Mouse (Mus musculus) naive thymus-derived CD4-positive, alpha-beta T cell, adult 2 months (primary cell): ENCODE data around the gene Wsb1.

Source experiments
- DNase-seq: peaks from one replicate; pipeline ENCODE4 v3.0.0-alpha.2; 2011; ENCODE audit warnings: low read depth

Wsb1 gene

DNA sequence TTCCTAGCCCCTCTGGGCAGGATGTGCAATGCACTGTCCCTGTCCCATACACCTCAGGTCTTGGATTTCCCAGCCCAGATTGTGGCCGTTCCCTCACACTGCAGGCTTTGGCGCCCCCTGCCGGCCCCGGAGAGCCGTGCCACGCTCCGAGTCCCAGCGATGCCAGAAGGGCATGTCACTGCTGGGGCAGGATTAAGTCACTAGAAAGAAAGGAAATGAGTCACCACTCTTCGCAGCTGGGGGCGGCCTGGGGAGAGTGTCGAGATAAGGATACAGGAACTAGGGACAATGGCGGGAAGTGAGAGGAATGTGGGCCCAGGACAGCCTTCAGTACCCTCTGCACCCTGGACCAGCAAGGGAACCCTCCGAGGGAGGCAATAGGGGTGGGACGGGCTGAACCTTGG, 40.5 kb downstream of the Wsb1 start:
- peak; percentile 86 for DNase-seq

DNA sequence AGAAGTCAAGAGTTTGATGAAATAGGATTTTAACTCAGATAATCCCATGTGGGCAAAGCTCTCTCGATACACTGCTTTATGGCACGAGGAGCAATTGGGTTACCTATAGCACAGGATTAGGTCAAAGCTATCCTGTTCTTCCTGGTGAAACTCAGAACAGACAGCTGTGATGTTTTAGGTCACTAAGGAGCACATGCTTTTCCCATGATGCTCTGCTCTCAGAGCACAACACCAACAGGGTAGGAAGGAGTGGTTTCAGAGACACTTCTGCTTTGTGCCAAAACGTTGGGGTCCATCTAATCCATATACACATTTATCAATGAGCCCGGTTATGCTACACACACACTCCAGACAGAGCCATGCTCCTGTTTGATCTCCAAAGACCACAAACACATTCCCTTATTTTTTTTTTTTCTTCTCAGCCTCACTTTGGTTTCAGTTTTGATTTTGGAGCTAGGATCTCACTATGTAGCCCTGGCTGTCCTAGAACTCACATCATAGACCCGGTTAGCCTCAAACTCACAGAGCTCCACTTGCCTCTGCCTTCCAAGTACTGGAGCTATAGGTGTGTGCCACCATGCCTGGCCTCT, 44.5 kb downstream of the Wsb1 start:
- DNase-seq: no peak

DNA sequence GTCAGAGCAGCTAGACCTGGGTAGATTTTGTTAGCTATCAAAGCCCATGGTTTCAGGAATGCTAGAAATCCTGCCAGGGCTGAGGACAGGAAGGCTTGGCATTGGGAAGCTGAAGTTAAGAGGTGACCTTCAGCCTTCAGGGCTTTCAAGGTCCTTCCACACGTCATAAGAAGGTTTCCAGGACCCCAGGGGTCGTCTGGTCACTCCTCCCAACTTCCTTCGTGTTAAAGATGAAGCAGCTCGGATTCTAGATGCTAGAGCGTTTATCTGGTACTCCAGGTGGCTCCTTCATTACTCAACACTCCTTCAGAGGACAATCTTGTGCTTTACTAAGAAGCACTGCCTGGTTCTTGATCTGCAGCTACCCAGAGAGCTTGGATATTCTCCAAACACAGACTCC, 45.4 kb downstream of the Wsb1 start:
- no peak for DNase-seq

DNA sequence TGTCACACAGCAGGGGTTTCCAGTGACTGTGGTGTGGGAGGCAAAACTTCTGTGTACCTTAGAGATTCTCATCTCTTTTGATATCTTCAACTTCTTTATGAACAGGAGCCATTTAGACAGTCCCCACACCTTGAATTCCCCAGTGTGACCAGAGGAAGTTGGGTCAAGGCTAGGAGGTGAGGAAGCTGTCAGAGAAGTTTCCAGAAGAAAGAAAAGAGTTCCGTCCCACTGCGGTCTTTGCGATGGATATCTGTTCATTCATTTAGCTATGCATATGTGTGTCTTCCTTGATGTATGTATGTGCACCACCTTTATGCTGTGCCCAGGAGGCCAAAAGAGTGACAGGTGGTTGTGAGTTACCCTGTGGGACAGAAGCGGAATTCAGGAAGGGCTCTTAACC, 46.0 kb downstream of the Wsb1 start:
- DNase-seq: no peak

DNA sequence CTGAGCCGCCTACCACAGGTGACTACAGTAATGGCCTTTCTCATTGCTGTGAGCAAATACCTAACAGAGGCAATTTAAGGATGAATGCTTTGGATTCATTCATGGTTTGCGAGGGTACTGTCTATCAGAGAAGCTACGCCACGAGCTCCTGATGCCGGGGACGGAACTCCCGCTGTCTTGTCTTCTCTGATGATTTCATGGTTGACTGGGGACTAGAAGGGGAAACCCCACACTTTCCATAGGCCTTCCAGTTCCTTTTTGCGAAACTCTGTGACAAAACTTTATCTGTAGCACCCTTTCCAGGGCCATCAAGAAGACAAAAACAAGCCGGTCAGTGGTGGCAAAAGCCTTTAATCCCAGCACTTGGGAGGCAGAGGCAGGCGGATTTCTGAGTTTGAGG, 46.8 kb downstream of the Wsb1 start:
- no peak for DNase-seq

DNA sequence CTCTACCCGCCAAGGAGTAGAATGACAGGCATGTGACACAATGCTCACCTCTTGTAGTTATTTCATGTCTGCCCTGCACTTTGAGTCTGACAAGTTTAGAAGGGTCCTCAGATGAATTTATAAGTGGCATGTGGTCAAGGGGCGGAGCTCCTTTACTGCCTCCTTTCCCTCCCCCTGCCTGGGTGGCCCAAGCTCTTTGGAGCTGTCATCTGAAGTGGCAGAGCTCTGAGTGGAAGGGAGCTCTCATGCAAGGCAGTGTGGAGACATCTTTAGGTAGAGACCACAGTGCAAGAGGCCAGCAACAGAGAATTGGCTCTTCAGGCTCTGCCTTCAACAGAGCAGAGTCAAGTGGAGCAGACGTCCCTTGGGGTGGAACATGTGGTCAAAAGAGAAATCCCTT, 50.0 kb downstream of the Wsb1 start:
- no peak for DNase-seq

DNA sequence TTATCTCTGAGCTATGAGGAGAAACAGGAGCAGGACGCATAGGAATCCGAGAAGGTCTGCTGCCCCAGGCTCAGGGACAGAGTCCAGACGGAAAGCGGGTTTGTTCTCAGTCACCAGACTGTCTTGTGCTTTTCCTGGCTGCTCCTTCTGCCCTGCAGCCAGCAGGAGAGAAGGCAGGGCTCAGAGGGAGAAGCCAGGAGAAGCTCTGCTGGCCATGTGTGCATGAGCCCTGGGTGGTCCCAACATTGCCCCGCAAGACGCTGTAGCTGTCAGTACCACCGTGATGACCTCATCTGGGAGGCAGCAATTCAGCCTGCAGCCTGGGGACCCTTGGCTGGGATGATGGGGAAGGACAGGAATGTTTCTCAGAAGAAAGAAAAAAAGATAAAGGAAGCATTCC, 54.0 kb downstream of the Wsb1 start:
- DNase-seq: no peak

DNA sequence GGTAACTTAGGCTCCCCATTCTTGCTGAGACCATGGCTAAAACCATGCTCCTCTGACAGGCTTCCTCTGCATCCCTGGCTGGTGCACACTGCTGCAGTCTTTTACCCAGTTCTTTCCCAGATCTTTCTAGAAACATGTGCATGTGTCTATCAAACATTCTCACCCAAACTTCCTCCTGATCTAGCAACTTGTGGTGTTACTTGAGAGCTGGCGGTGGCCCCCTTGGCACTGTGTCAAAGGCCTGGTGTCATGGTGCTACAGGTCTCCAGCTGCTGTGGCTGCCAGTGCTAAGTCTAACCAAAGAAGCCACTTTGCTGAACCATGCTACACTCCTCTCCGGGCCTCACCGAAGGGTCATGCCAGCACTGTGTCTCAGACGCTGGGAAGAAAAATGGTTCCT, 55.9 kb downstream of the Wsb1 start:
- no peak for DNase-seq

DNA sequence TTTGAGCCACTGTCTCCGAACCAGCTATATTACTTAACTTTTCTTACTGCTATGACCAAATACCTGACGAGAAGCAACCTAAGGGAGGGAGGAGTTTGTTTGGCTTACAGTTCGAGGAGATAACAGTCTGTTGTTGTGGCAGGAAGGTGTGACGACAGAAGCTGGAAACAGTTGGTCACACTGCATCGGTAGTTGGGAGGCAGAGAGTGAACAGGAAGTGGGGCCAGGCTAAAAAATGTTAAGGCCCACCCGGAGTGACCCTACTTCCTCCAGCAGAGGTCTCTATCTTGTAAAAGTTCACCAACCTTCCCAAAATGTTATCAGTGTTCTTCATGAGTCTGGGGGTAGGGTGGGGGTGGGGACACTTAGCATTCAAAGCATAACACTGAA, 56.6 kb downstream of the Wsb1 start:
- DNase-seq: no peak

DNA sequence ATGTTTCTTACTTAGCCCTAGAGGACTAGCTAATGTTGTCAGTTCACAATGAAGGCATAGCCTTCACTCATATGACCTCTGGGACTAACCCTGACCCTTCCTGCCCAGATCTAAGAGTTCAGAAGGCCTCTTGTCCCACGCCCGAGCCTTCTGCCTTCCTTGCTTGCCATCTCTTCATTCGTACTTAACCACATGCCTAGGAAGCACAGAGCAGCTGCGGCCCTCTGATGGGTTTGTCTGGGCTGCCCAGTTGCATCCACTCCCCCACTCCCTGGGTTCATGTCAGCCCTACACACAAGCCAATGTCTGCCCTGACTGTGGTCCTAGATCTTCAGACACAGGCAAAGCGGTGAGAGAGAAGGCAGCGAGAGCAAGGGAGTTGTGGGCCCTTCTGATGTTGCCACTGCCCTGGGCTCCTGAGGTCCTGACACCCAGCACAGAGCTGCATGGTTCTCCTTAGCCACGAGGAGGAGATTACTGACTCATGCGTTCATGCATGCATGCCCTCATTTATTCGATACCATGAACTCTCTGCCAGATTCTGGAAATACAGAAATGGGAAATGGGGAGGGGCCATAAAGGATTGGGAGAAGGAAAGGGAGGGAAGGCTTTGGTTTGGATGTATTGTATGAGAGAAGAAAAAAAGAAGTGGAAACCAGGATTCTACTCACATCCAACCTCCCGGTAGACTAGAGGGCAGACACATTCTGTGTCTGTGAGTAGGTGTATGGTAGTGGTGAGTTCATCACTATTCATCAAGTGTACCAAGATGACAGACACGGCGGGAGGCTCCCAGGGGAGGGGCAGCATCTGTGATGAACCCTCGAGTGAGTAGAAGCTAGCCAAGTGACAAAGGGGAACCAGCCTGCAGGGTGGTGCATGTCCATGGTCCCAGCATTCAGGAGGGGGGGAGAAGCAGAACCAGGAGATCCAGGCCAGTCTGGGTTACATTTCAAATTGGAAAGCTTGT, 57.3 kb downstream of the Wsb1 start:
- no peak for DNase-seq

DNA sequence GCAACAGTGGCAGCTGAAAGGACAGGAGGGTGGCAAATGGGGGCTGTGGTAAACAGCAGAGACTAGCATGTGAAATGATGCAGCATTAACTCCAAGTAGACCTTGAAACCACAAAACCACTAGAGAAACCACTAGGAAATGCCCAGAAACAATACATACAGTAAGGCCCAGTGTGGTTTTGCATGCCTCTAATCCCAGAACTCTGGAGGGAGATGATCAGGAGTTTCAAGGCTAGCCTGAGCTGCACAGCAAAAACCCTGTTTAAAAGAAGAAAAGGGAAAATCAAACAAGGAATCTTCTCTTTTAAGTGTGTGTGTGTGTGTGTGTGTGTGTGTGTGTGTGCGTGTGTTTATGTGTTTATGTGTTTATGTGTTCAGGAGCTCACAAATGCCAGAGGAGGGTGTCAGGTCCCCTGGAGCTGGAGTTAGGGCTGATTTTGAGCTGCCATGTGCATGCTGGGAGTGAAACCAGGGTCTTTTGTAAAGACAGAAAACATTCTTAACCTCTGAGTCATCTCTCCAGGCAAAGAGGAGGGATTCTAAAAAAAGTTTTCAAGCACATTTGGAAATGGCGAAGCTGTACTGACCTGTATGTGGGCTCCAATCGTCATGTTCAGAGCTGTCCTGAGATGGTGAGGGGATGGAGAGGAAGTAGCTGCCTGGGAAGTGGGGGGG, 58.1 kb downstream of the Wsb1 start:
- no peak for DNase-seq

DNA sequence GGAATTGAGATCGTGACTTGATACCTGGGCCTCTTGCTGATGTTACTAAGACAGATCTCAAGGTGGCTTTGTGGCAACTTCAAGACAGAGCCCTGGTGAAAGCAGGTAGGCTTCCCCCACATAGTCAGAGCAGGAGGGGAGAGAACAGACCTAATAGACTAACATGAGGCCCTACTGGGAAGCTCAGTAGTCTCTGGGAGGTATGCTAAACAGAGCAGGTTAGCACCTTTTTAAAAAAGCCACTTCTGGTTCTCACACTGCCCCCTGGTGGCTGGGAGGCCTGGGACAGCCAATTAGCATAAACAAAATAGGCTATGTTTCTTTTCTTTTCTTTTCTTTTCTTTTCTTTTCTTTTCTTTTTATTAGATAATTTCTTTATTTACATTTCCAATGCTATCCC, 62.3 kb downstream of the Wsb1 start:
- peak; percentile 80 for DNase-seq

DNA sequence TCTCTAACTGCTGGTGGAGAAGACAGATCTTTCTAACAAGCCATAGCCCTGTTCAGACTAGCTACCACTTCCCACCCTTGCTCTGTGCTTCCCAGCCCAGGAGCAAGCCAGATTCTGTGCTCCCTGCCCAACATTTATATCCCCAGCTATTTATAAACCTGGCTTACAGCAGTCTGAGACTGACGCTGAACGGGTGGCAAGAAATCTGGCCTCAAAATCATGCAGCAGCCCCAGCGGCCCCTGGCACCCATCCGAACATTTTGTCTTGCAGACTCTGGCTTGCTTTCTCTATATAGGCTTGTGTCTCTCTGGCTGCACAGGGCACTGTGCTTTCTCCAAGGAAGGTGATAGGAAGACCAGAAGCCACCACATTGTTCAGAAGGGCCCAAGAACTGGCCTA, 63.3 kb downstream of the Wsb1 start:
- no peak for DNase-seq

DNA sequence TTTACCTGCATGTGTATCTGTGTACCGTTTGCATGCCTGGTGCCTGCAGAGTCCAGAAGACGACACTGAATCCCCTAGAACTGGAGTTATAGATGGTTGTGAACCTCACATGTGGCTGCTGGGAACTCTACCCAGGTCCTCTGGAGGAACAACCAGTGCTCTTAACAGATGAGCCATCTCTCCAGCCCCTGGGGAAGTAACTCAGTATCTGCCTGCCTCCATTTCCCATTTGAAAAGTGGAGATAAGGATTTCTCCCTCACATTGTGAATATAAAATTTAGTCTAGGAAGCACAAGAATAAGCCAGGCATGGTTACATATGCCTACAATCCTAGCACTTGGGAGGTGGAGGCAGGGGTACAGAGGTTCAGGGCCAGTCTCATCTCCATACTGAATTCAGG, 64.2 kb downstream of the Wsb1 start:
- DNase-seq: no peak
